Mouse (Mus musculus) liver (tissue): ENCODE measurements around the gene Rerg.

ENCODE experiments used
- DNase-seq: peaks from one replicate; pipeline ENCODE4 v3.0.0-alpha.2; 2020; ENCODE audit warnings: mixed read lengths

Rerg gene

GRCm38 (mm10) chr6:137170226-137170625, at the start of gene Rerg:
Gene Rerg, minus strand, starts transcription at chr6:137170497.
- no peak for DNase-seq

DNA sequence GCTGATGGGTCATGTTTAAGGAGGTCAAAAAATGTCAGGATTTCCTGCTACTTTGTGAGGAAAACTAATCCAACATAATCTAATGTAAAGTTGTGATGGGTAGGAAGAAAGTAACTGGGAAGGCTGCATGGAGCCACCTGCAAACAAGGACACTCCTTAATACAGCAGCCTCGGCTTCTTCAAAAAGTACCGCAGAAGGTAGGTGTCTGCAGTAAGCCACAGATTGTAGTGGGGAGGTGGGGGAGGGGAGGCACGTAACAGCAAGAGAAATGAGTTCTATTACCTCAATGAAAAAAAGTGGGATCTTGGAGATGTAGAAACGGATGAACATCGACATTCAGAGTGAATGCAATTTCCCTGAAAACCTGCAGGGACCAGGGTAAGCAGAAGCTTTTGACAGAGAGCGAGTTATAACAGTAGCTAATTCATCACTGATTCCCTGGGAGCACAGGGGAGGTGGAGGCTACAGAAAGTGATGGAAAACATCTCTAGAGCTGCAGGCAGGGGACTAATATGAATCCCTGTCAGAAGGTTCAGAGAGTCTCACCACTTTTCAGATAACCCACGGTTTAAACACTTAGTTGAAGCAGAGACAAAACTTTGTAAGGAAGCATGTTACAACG, 47.7 kb upstream of the Rerg start:
- DNase-seq: no peak

DNA sequence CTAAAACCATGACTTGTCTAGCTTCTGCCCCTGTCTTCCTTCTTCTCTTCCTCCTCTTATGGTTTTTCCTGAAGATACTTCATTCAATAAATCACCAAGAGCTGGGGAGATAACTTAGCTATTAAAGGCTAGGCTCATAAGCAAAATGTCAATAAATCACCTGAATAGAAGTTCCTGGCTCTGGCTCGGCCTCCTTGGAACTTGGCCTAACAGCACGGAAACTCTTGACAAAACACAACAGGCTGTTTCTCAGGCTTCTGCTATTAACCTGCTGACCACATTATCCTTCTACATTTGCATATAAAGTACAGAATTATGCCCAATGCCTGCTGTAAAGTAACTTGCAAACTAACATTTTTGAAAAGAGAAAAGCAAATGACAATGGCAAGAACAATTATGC, 41.1 kb upstream of the Rerg start:
- DNase-seq: no peak

DNA sequence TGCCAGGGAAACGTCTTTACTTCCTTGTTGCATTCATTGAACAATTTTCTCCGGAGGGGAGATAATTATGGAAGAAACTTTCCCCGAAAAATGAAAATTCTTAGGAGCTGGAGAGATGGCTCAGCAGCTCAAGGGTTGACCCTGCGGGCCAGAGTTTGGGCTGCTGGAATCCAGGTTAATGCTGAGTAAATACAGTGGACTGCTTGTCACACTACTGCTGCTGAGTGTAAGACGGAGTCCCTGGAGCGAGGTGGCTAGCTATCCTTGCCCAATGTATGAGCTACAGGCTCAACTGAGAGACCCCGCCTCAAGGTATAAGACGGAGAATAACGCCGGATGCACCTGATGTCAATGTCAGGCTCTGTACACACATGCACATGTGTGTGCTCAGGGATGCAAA, 40.7 kb upstream of the Rerg start:
- DNase-seq: no peak

DNA sequence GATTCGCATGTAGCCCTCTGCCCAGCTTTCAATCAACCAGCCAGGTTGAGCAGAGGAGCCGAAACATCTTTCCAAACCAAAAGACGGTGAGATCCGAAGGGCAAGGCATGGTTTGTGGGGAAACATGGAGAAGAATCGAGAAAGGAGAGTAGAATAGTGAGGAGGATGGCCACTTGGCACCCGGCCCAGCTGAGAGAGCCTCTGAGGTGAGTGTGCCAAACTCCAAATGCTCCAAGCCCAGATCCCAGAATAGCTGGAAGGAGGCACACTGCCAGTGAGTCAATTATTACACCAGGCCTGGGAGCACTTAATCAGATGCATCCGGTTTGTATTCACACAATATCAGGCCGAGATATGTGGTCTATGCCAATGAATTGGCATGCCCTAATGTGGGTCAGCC, 39.7 kb upstream of the Rerg start:
- DNase-seq: no peak

DNA sequence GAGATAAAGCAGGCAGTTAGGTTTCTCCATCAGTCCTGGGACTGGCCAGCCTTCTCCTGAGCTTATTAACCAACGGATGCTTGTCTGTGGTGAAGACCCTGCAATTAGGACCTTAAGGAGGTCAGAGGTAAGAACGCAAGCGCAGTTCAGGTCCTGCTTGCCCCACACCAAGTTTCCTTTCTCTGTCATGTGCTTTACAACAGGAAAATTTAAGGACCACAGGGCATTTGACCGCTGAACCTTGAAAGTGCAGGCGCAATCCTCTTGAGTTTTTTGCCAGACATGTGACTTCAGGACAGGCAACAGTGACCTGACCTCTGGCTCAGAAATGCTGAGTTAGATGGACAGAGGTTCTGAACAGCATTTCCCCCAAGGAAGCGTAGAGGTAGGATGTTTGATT, 36.8 kb upstream of the Rerg start:
- DNase-seq: no peak

DNA sequence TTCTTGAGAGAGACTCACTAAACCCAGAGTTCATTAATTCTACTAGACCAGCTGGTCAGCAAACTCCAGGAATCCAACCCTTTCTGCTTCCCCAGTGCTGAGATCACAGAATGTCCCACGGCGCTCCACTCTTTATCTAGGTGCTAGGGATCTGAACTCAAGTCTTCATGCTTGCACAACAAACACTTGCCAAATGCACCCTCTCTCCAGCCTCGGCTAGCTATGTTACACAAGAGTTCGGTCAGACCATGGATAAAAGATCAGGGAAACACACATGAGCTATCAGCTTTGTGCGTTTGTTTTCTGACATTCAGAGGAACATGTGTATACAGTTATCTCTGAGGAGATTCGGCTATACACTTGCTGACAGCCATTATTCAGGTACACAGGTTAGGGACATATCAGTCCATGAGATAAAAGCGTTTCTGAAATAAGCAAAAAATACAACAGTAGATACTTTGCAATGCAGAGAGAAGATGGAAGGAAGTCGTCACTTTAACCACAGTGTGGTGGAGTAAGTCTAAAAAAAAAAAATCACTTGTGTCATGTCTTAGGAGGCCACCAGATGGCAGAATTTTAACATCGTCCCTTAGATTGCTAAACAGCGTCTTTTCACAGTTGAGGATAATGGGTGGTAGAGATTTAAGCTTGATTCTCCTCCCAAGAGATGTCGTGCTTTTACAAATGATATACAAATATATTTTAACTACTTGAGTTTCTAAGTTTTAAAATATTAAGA, 35.5 kb upstream of the Rerg start:
- no peak for DNase-seq

DNA sequence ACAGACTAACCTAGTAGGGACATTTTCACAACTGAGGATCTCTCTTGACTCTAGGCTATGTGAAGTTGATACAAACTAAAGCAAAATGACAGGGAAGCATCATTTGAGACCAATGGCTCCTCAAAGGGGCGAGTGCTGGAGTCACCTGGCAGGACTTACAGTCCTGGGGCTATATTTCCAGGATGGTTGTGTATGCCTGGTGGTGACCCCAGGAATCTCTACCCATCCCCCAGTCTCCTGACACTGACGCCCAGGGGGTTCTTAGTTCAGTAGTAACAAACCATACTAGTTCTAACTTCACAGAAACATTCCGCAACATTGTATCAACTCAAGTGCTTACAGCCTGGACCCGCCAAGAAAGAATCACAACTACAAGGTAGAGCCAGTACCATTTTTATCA, 32.4 kb upstream of the Rerg start:
- DNase-seq: no peak

DNA sequence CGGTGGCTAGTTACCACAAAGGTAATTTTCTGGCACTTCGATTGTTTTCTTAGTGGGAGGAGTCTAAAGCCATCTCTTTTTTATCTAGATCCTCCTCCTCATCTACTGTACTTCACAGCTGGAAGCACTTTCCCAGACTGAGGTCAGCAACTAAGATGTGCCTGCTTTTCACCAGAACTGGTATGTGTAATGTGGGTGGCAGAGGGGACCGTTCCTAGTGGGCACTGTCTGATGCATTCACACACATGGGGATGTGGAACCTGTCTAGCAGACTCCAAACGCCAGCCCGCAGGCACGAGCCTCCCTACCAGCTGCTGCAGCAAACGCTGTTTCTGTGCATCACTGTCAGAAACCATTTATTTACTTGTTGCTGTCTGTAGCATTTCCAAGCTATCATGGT, 31.3 kb upstream of the Rerg start:
- DNase-seq: no peak

DNA sequence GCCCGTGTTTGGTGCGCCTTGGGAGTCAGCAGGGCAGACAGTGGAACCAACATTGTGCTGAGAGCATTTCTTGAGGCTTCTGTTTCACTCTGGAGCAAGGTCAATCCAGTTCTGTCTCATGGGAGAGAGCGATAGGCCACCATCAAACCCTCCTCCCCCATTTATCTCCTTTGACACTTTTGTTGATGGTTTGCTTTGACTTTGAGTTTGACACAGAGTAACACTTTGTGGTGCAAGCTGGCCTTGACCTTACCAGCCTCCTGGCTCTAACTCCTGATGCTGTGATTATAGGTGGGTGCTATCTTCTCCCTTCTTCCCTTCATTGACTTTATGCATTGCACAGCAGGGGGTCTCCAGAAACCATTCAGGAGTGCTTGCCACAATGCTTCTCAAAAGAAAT, 30.9 kb upstream of the Rerg start:
- DNase-seq: no peak

DNA sequence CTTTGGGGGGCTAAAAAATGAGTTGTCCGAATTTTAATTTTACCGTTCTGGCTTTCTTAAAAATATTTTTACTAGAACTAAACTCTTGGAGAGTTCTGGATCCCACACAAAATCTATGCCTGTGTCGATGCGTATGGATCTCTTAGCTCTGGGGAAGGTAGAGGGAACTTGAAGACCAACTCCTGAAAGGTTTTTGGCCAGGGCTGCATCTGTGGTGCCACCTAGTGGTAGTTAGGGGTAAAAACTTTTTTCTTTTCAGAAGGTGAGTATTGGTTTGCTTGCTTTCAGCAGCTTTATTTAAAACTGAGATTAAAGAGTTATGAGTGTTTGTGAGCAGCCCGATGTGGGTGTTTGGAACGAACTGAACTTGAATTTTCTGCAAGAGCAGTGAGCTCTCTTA, 21.8 kb upstream of the Rerg start:
- DNase-seq: no peak

- no peak for DNase-seq
Measured at GRCm38 (mm10) chr6:137191026-137191425, 20.7 kb upstream of the Rerg start.

DNA sequence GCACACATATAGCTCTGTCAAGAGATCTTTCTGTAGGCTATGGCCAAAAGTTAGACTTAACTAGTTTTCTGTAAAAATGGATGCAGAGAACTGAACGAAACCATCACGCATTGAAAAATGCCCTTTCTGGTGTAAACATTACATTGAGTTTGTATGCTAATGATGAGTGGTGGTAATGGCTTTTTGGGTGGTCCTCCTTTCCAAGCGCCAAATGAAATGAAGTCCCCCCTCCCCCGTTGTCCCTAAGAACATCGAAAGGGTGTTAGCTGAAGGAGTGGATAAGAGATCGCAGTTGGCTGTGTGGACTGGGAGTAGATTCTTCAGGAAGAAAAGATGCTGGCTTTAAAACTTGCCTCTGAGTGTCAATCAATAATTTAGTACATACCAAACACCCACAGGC, 20.3 kb upstream of the Rerg start:
- DNase-seq: no peak

DNA sequence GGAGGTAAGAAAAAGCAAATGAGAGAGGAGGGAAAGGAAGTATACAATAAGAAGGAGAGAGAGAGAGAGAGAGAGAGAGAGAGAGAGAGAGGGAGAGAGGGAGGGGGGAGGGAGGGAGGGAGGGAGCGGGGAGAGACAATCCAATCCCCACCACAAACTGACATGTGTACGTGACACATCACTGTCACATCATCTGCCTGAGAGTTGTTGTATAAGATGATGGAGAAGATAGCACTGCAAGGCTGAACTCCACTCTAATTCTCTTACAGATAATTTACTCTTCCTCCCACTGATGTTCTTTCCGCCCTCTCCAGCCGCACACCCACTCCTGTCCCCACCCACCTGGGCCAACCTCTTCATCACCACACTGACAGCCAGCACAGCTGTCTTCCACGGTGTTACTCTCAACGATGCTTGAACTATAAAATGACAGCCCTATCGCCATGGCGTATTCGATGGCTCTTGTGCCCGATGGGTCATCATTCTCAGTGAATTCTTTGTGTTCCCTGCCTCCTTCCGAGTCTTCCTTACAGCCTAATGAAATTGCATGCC, 18.2 kb upstream of the Rerg start:
- no peak for DNase-seq

DNA sequence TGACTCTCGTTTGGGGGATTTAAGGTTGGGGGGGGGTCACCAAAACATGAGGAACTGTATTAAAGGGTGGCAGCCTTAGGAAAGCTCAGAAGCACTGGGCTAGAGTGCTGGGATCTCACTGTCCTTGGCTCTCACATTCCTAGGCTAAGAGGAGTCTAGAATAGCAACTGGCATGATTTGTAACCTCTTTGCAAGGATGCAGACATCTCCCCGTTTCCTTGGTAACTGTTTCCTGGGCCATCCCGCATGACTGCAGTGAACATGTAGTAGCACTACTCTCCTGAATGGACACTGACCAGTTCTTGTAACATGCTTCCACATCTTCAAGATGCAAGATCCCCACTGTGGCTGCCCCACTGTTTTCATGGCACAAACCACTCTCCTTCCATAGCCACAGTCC, 17.1 kb upstream of the Rerg start:
- no peak for DNase-seq

DNA sequence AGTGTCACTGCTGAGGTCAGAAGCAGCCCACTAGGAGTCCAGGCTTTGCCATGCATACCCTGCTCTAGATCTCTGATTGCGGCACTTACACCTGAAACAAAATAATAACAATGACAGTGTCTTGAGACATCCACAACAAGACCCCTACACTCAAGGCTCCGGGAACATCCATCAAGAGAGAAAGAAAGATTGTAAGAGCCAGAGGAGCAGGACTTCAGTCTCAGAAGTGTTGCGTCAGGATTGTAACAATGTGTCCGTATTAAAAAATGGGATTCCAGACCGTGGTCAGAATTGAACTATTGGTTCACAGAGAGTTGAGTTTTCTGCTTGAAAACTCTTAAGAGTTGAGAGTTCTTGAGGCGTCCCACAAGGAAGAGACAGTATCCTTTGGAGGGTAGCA, 10.3 kb upstream of the Rerg start:
- DNase-seq: no peak

DNA sequence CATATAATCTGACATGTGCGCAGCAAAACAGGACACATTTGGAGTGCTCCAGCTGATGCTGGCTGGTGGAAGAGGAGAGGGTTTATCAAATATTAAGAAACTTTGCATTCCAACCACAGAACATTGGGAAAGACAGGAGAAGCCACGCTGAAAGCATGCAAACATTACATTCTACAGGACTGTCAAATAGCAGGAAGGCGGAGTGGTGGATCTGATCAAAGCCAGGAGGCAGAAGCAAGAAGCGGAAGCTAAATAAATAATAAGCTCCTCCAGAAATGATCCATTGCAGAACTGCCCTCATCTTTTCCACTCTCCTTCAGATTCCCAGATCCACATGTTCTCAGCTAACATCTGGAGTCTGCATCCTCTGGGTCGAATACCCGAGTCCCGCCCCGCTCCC, 9.8 kb upstream of the Rerg start:
- no peak for DNase-seq

- no peak for DNase-seq
Measured at GRCm38 (mm10) chr6:137179026-137179425, 8.7 kb upstream of the Rerg start.

- no peak for DNase-seq
Measured at GRCm38 (mm10) chr6:137170646-137171045, 349 bp upstream of the Rerg start.

- DNase-seq: peak; percentile 84
Measured at GRCm38 (mm10) chr6:137169171-137169968, 927 bp downstream of the Rerg start.

GRCm38 (mm10) chr6:137166843-137167242, 3.5 kb downstream of the Rerg start:
- no peak for DNase-seq

GRCm38 (mm10) chr6:137163571-137163970, 6.7 kb downstream of the Rerg start:
- no peak for DNase-seq

DNA sequence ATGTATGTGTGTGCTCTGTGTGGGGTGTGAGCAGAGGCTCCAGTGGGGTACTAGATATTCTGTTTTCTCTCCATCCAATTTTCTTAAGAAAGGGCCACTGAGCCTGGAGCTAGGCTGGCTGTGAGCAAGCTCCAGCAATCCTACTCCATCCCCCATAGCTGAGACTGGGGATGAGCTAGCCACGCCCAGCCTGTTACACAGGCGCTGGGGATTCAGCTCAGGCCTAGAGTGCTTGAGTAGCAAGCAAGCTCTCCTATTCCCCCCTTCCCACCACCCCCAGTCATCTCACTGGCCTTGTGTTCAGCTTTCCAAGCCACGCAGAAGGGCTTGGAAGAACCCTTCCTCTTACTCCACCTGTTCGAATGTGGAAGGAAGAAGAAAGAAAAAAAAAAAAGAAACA, 7.2 kb downstream of the Rerg start:
- DNase-seq: no peak

DNA sequence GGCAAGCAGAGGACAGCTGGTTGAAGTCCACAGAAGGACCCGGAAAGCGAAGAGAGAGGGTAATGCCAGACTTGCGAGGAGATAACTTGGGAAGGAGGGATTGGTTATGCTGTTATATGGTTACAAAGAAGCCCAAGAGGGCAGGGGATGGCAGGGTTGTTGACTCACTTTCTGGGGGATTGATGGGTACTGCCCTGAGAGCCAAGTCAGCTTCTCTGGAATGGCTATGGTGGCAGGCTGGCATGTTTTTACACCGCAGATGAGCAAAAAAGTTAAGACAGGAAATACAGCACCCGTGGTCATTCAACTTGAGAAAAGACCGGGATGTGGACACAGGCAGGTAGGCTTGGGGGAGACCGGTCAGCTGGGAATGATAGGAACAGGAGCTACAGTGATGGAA, 7.8 kb downstream of the Rerg start:
- DNase-seq: no peak
